Mouse (Mus musculus) fibroblast of lung, adult 2 months (primary cell): ENCODE data around the gene Cyp4b1.
"Not testable (repeated sequence)": the region's sequence is repeated elsewhere in the genome, so short reads cannot be mapped to it uniquely, and the experiment has no call there.

Experiments used
- DNase-seq: peaks from one replicate; pipeline ENCODE4 v3.0.0-alpha.2; 2011; ENCODE audit warnings: low read depth

Cyp4b1 gene

GRCm38 (mm10) chr4:115647580-115647979 is at the start of gene Cyp4b1:
TSS of gene Cyp4b1 (minus strand) at chr4:115647723.
- DNase-seq: no peak

DNA sequence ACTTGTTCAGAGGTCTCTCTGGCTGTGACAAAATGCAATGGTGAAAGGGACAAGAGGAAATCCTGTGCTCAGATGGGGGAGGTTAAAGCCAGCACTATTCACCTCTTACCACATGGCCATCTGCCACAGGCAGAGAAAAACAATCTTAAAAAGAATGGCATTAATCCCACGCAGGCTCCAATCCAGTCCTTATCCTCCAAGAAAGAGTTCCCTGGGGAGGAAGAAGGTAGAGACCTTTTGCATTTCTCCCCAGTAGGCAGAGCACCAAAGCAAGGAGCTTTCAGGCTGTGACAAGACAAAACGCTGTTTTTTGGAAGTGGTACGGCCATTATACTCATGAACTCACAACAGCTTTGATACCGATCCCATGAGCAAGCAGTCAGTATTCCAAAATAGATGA is 38.8 kb upstream of the Cyp4b1 start:
- no peak for DNase-seq

DNA sequence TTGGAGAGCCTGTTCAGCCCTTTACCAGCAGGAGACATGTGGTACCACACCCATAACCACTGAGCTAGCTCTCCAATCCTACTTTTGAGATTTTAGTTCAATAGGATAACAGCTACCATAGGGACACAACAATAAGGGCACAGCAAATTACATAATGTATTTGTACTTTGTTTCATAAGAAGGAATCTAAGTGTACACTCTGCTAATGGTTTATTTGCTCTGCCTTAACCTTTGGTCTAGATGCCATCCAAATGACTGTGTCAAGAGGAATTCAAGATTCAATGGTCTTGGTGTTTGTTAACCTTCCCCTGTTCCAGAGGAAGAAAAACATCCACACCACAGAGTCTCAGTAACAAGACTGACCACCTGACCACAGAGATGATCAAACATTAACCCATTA is 11.7 kb upstream of the Cyp4b1 start:
- no peak for DNase-seq

GRCm38 (mm10) chr4:115657867-115658249 is 10.3 kb upstream of the Cyp4b1 start:
- DNase-seq: no peak

DNA sequence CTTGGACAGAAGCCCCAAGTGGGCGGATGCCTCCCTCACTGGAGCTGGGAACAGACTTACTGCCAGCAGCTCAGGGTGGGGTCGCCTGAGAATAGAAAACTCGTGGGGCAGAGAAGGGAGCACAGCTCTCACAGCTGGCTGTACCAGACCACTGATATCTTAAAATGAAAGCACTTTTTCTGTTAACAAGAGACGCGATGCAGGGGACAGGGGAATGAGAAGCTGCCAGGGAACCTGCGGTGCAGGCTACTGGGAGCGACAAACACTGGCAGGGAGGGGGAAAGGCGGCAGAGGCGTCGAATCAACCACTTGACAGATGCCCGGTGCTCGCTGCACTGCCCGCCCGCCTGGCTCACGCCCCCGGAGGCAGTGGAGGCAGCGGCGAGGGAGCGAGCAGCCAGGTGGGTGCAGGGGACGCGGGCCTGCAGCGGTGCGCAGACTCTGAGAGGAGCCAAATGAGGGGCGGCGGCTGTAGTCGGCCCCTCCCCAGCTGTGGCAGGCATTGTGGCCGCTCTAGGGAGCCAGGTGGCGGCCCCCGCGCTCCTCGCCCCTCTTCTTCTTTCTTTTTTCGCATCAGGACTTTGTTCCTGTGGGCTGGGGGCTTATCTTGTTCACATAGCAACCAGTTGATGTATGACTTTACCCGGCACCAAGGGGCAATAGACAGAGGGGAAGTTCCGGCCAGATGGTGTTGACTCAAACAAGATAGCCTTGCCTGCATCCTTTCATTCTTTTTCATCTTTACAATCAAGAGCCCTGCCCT is 9.8 kb upstream of the Cyp4b1 start:
- no peak for DNase-seq

DNA sequence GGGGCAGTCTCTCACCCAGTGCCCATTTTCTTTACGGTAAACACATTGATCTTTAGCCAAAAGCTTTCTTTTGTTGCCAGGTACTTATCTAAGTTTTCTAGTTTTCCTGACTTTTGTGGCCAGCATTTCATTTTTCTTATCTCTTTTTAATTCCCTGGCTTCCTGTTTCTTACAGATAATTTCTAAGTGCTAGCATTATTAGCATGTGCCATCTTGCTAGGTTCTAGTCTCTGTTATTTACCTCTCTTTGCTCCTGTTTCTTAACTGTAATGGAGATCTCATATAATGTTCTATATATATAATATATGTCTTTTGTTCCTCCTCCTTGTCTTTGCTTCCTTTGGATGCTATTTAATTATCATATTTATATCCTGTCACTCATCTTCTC is 9.0 kb upstream of the Cyp4b1 start:
- DNase-seq: not testable (repeated sequence)

DNA sequence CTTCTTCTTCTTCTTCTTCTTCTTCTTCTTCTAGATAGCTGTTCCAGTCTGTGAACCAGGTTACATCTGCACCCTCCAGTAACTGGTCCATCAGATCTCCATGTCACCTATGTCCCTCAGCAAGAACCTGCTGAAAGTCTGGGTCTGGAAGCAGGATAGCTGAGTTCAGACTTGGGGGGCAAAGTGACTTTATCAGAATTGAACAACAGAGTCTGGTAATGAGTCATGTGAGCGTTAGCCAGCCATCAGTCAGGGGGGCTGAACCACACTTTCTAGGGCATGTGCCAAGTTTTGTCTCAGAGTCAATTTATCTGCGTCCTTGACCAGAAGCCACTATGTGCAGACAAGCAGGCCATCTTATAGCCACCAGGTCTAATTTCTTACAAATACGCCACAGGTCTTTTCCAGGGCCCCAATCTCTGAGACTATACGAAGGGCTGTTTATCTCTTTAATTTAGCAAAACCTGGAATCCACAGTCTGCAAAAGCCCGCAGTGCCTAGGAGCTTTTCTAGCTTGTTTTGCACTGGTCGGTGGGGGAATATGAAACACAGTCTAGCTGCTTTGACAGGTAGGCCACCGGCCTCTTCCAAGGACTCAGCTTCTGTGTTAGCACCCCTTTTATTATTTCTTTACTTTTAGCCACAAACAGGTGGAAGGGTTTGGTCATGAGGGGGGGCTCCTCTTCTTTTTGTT is 8.5 kb upstream of the Cyp4b1 start:
- DNase-seq: not testable (repeated sequence)

DNA sequence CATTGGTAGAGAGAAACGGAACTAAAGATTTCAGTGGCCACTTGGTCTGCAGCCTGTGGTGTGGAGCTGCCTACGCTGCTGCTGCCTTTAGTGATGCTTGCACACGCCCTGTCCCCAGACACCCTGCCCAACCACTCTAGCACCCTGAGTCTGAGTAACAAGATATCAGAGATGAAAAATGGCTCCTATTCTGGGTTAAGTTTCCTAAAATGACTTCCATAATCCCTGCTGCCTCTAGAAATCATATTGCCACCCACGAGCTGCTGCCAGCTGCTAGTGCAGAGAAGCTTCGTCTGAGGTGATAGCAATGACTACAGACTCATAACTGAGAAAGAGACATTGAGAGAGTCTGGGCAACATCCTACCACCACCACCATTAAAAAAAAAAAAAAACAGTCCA is 3.3 kb upstream of the Cyp4b1 start:
- DNase-seq: no peak

GRCm38 (mm10) chr4:115649344-115649743 is 1.8 kb upstream of the Cyp4b1 start:
- DNase-seq: no peak

- no peak for DNase-seq
Measured at GRCm38 (mm10) chr4:115648752-115649151, 1.2 kb upstream of the Cyp4b1 start.

- DNase-seq: no peak
Measured at GRCm38 (mm10) chr4:115645371-115645770, 2.2 kb downstream of the Cyp4b1 start.

DNA sequence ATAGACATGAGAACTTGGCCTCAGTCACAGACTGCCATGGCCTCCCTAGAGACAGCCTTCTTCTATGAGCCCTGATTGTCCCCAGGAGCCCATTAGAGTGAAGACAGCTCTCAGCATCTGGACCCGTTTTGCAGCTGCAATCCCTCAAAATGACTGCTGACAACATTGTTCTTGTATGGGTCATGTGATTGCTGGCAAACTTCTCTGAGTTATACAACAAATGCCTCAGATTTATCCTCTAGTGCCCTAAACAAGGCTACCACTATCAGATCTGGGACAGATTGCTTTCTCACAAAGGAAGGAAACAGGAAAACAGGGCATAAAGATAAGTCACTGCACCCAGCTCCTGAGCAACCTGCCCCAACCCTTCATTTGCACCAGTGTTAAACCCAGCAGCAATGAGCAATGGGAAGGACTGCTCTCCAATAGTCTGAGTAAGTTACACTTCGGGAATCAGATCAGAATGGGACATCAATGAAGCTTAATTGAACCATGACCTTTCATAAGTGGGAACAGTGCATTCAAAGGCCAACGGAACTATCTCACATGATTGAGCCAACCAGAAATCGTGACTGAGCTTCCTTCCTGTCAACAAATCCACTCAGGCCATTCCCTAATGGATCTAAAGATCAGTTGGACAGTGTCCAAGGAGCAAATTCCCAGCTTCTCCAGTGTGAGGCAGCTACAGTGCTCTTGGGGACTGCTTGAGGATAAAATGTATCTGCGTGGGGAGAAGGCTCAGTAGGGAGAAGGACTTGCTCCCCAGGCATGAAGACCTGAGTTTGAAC is 4.4 kb downstream of the Cyp4b1 start:
- DNase-seq: no peak

DNA sequence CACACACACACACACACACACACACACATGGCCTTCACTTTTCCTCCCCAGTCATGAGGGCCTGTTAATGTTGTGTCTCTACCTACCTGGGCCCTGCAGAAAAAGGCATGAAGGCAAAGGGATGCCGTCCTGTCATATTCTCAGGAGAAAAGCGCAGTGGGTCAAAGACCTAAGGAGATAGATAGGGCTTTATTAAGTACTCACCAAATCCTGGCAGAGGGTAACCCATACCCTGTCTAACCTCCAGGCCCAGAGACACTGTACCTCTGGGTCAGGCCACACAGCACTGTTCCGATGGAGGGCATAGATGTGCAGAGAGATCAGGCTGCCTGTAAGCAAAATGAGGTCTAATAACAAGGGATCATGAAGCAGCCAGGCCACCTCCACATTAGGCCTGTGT is 22.0 kb downstream of the Cyp4b1 start:
- DNase-seq: not testable (repeated sequence)

GRCm38 (mm10) chr4:115614005-115614404 is 33.5 kb downstream of the Cyp4b1 start:
- DNase-seq: no peak

DNA sequence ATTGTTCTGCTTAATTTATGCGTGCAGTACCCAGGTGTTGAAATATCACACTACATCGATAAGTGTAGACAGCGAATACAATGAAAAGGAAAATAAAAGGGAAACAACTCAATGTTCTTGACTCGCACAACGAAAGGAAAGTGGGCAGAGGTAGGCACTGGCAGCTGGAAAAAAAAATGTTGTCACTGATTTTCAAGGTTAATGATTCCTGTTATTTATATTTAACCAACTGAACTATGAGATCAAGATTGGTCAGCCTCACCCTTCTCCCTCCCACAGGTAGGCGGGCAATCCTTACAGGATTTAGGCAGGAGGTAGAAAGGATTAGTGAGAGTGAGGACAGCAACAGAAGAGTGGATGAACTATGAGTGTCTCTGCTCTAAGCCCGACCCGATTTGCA is 46.9 kb downstream of the Cyp4b1 start, which contains the start of gene Cyp4a32:
Gene Cyp4a32, plus strand, starts transcription at position 359 of the 400 bp plus-strand sequence.
- not testable (repeated sequence) for DNase-seq

- DNase-seq: no peak
Measured at GRCm38 (mm10) chr4:115596824-115597336, 50.6 kb downstream of the Cyp4b1 start.

DNA sequence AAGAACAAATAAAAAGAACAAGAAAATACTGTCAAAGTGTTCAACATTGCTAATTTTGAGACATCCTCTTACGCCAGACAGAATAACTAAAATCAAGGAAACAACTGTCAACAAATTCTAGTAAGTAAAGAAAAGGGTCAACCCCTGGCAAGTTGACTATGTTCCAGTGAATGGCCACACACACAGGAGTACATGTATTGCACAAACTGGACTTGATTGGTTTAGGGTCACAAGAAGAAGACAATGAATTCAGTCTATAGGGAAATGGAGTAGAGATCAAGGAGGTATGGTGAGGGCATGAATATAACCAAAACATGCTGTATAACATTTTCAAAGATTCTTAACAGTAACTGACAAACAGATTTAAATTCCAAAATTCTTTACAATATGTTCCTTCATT is 51.2 kb downstream of the Cyp4b1 start:
- no peak for DNase-seq

DNA sequence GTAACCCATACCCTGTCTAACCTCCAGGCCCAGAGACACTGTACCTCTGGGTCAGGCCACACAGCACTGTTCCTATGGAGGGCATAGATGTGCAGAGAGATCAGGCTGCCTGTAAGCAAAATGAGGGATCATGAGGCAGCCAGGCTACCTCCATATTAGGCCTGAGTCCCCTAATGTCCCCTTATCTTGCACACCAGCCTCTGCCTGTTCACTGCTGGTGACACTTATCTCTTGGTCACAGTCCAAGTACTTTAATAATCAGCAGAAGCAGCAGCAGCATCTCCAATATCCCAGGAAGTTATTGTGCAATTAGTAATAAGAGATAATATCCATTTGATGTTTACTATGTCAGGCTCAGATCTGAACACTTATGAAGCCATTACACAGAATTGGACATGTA is 64.5 kb downstream of the Cyp4b1 start:
- DNase-seq: no peak

- DNase-seq: no peak
Measured at GRCm38 (mm10) chr4:115575776-115576175, 71.7 kb downstream of the Cyp4b1 start.

GRCm38 (mm10) chr4:115575255-115575654 is 72.3 kb downstream of the Cyp4b1 start:
- DNase-seq: no peak
